Mouse (Mus musculus): Measurements from ENCODE around the gene Stat4. TPM values are rescaled to one million over a fixed set of nuclear protein-coding genes. Genes with fewer than 3 reads are reported as not detected.

Stat4 gene
- polyA plus RNA-seq, 1 experiment from 2014 or later, result 0.93 TPM

GRCm38 (mm10) chr1:51991983-51992609 lies 5.1 kb downstream of the Stat4 start:
- WGBS, result 81% methylated on average over 8 of the region's 8 CpGs
- no peak for ATAC-seq (ENCODE audit: low FRiP score)
- H3K36me3 ChIP-seq (ENCODE audit: control insufficient read depth, insufficient read depth, low read length), result no peaks in the 10 kb centered on the region
- no peaks in the 10 kb centered on the region for H3K4me1 ChIP-seq (replicated peaks; ENCODE audit: control insufficient read depth, insufficient read depth, low read length)
- DNase-seq (ENCODE audit: low spot score), result no peak
- H3K4me2 ChIP-seq (replicated peaks; ENCODE audit: low read depth, low read length), result no peak overlapping the region
- no peaks in the 10 kb centered on the region for H3K27me3 ChIP-seq (ENCODE audit: control insufficient read depth, insufficient read depth, low read length)
- no peaks in the 10 kb centered on the region for H3K9me3 ChIP-seq (ENCODE audit: control insufficient read depth, low read length)
- H3K9ac ChIP-seq (ENCODE audit: low read depth, low read length), result no peak overlapping the region
- H3K27ac ChIP-seq (ENCODE audit: low read depth, low read length), result no peak overlapping the region
- H3K4me3 ChIP-seq (ENCODE audit: low read depth, low read length), result no peak overlapping the region

- no peaks in the 10 kb centered on the region for H3K36me3 ChIP-seq (ENCODE audit: control insufficient read depth, insufficient read depth, low read length)
- WGBS, result 70% methylated on average over 3 of the region's 3 CpGs
- ATAC-seq (ENCODE audit: low FRiP score), result no peak
Measured at GRCm38 (mm10) chr1:51996056-51996455, 9.1 kb downstream of the Stat4 start.

GRCm38 (mm10) chr1:51996751-51997659 lies 10.1 kb downstream of the Stat4 start:
- DNase-seq (ENCODE audit: low spot score) (peak; percentile 4), ATAC-seq (ENCODE audit: low FRiP score) (no peak)
- no peak overlapping the region for H3K27ac ChIP-seq (ENCODE audit: low read depth, low read length)

More at GRCm38 (mm10) chr1:51996056-51996455, 9.1 kb downstream of the Stat4 start:
- Histone ChIP-seq H3K27me3 (ENCODE audit: control insufficient read depth, insufficient read depth, low read length) (no peaks in the 10 kb centered on the region), H3K4me2 (replicated peaks; ENCODE audit: low read depth, low read length) (no peak overlapping the region), H3K4me3 (ENCODE audit: low read depth, low read length) (no peak overlapping the region), H3K9ac (ENCODE audit: low read depth, low read length) (no peak overlapping the region), H3K27ac (ENCODE audit: low read depth, low read length) (no peak overlapping the region), H3K9me3 (ENCODE audit: control insufficient read depth, low read length) (no peaks in the 10 kb centered on the region), H3K4me1 (replicated peaks; ENCODE audit: control insufficient read depth, insufficient read depth, low read length) (no peaks in the 10 kb centered on the region)
- no peak for DNase-seq (ENCODE audit: low spot score)

GRCm38 (mm10) chr1:51998542-51998941 lies 11.6 kb downstream of the Stat4 start:
- WGBS, result 51% methylated on average over 5 of the region's 5 CpGs
- H3K4me2 ChIP-seq (replicated peaks; ENCODE audit: low read depth, low read length), result no peak overlapping the region

More at GRCm38 (mm10) chr1:51996751-51997659, 10.1 kb downstream of the Stat4 start:
- Histone ChIP-seq H3K4me1 (replicated peaks; ENCODE audit: control insufficient read depth, insufficient read depth, low read length) (no peaks in the 10 kb centered on the region), H3K9ac (ENCODE audit: low read depth, low read length) (no peak overlapping the region), H3K27me3 (ENCODE audit: control insufficient read depth, insufficient read depth, low read length) (no peaks in the 10 kb centered on the region), H3K4me2 (replicated peaks; ENCODE audit: low read depth, low read length) (no peak overlapping the region), H3K36me3 (ENCODE audit: control insufficient read depth, insufficient read depth, low read length) (no peaks in the 10 kb centered on the region), H3K9me3 (ENCODE audit: control insufficient read depth, low read length) (no peaks in the 10 kb centered on the region), H3K4me3 (ENCODE audit: low read depth, low read length) (no peak overlapping the region)
- 65% methylated on average over 11 of the region's 11 CpGs for WGBS

GRCm38 (mm10) chr1:52004096-52004495 lies 17.1 kb downstream of the Stat4 start:
- Histone ChIP-seq H3K9ac (ENCODE audit: low read depth, low read length) (no peak overlapping the region), H3K4me1 (replicated peaks; ENCODE audit: control insufficient read depth, insufficient read depth, low read length) (no peaks in the 10 kb centered on the region; the same call in 1 of the 2 replicates), H3K4me3 (ENCODE audit: low read depth, low read length) (no peak overlapping the region), H3K27me3 (ENCODE audit: control insufficient read depth, insufficient read depth, low read length) (no peaks in the 10 kb centered on the region), H3K27ac (ENCODE audit: low read depth, low read length) (no peak overlapping the region), H3K36me3 (ENCODE audit: control insufficient read depth, insufficient read depth, low read length) (no peaks in the 10 kb centered on the region), H3K9me3 (ENCODE audit: control insufficient read depth, low read length) (no peaks in the 10 kb centered on the region), H3K4me2 (replicated peaks; ENCODE audit: low read depth, low read length) (no peak overlapping the region)
- DNase-seq (ENCODE audit: low spot score) (peak; percentile 82), ATAC-seq (ENCODE audit: low FRiP score) (no peak)
- WGBS, result 35% methylated on average over 8 of the region's 8 CpGs

More at GRCm38 (mm10) chr1:51998542-51998941, 11.6 kb downstream of the Stat4 start:
- DNase-seq (ENCODE audit: low spot score), result peak; percentile 36
- ATAC-seq (ENCODE audit: low FRiP score), result no peak
- H3K9me3 ChIP-seq (ENCODE audit: control insufficient read depth, low read length), result no peaks in the 10 kb centered on the region
- H3K27me3 ChIP-seq (ENCODE audit: control insufficient read depth, insufficient read depth, low read length), result no peaks in the 10 kb centered on the region
- no peaks in the 10 kb centered on the region for H3K36me3 ChIP-seq (ENCODE audit: control insufficient read depth, insufficient read depth, low read length)
- no peak overlapping the region for H3K4me3 ChIP-seq (ENCODE audit: low read depth, low read length)
- no peak overlapping the region for H3K9ac ChIP-seq (ENCODE audit: low read depth, low read length)
- H3K4me1 ChIP-seq (replicated peaks; ENCODE audit: control insufficient read depth, insufficient read depth, low read length), result no peaks in the 10 kb centered on the region
- no peak overlapping the region for H3K27ac ChIP-seq (ENCODE audit: low read depth, low read length)

- Histone ChIP-seq H3K27me3 (ENCODE audit: control insufficient read depth, insufficient read depth, low read length) (no peaks in the 10 kb centered on the region), H3K9me3 (ENCODE audit: control insufficient read depth, low read length) (no peaks in the 10 kb centered on the region), H3K9ac (ENCODE audit: low read depth, low read length) (no peak overlapping the region), H3K27ac (ENCODE audit: low read depth, low read length) (no peak overlapping the region), H3K4me1 (replicated peaks; ENCODE audit: control insufficient read depth, insufficient read depth, low read length) (no peaks in the 10 kb centered on the region; the same call in 1 of the 2 replicates), H3K36me3 (ENCODE audit: control insufficient read depth, insufficient read depth, low read length) (no peaks in the 10 kb centered on the region), H3K4me3 (ENCODE audit: low read depth, low read length) (0 out of 2 replicates have a peak overlapping the region, but pooled peaks have one; percentile 6), H3K4me2 (replicated peaks; ENCODE audit: low read depth, low read length) (peak overlapping the region; percentile 21)
- 5% methylated on average over 11 of the region's 11 CpGs for WGBS
- DNase-seq (ENCODE audit: low spot score), result peak; percentile 12
- no peak for ATAC-seq (ENCODE audit: low FRiP score)
Measured at GRCm38 (mm10) chr1:52008443-52008842, 21.5 kb downstream of the Stat4 start.

GRCm38 (mm10) chr1:52008947-52009346 lies 22.0 kb downstream of the Stat4 start:
- H3K9ac ChIP-seq (ENCODE audit: low read depth, low read length), result 0 out of 2 replicates have a peak overlapping the region, but pooled peaks have one; percentile 34
- 0 out of 2 replicates have a peak overlapping the region, but pooled peaks have one; percentile 6 for H3K4me3 ChIP-seq (ENCODE audit: low read depth, low read length)

GRCm38 (mm10) chr1:52010741-52011140 lies 23.8 kb downstream of the Stat4 start:
- no peaks in the 10 kb centered on the region for H3K36me3 ChIP-seq (ENCODE audit: control insufficient read depth, insufficient read depth, low read length)
- no peak overlapping the region for H3K4me2 ChIP-seq (replicated peaks; ENCODE audit: low read depth, low read length)
- H3K4me1 ChIP-seq (replicated peaks; ENCODE audit: control insufficient read depth, insufficient read depth, low read length), result no peaks in the 10 kb centered on the region; the same call in 1 of the 2 replicates
- 91% methylated on average over 5 of the region's 5 CpGs for WGBS
- no peaks in the 10 kb centered on the region for H3K9me3 ChIP-seq (ENCODE audit: control insufficient read depth, low read length)
- no peak for DNase-seq (ENCODE audit: low spot score)
- H3K9ac ChIP-seq (ENCODE audit: low read depth, low read length), result no peak overlapping the region
- H3K27me3 ChIP-seq (ENCODE audit: control insufficient read depth, insufficient read depth, low read length), result no peaks in the 10 kb centered on the region
- no peak overlapping the region for H3K4me3 ChIP-seq (ENCODE audit: low read depth, low read length)
- ATAC-seq (ENCODE audit: low FRiP score), result no peak
- H3K27ac ChIP-seq (ENCODE audit: low read depth, low read length), result no peak overlapping the region

More at GRCm38 (mm10) chr1:52008947-52009346, 22.0 kb downstream of the Stat4 start:
- Histone ChIP-seq H3K27ac (ENCODE audit: low read depth, low read length) (no peak overlapping the region), H3K4me1 (replicated peaks; ENCODE audit: control insufficient read depth, insufficient read depth, low read length) (no peaks in the 10 kb centered on the region; the same call in 1 of the 2 replicates), H3K27me3 (ENCODE audit: control insufficient read depth, insufficient read depth, low read length) (no peaks in the 10 kb centered on the region), H3K9me3 (ENCODE audit: control insufficient read depth, low read length) (no peaks in the 10 kb centered on the region), H3K4me2 (replicated peaks; ENCODE audit: low read depth, low read length) (peak overlapping the region; percentile 21), H3K36me3 (ENCODE audit: control insufficient read depth, insufficient read depth, low read length) (no peaks in the 10 kb centered on the region)
- whole genome bisulfite sequencing, result 2% methylated on average over 12 of the region's 12 CpGs
- ATAC-seq (ENCODE audit: low FRiP score) (no peak), DNase-seq (ENCODE audit: low spot score) (peak; percentile 12)
